Mouse (Mus musculus) heart, embryonic 14.5 days (tissue): Measurements from ENCODE around the gene Zswim4. TPM values are rescaled to one million over a fixed set of nuclear protein-coding genes. Genes with fewer than 3 reads are reported as not detected.
A peak's percentile ranks its signal among the peaks of the same experiment; 100 is the strongest.

Source experiments
- ATAC-seq: fragments of 200-750 bp; cut with Nextera tagmentation; 2 replicates; pipeline ENCODE4 v1.8.0; 2017; ENCODE audit warnings: low read depth, moderate TSS enrichment; ENCODE audit not compliant: insufficient number of reproducible peaks, insufficient read depth, low FRiP score
- H3K27ac ChIP-seq, 2 experiments: fragments of 200-500 bp in 1 of 2; fragments of 300-500 bp in 1 of 2; sonication (generic) in 1 of 2; replicated peaks in 1 of 2; 2 replicates each; pipeline ENCODE4 v1.5.1; 2012 to 2014; ENCODE audit warnings: low read depth in 2 of 2, low read length in 2 of 2, control low read depth in 1 of 2, mild to moderate bottlenecking in 1 of 2, mixed read lengths in 1 of 2; ENCODE audit not compliant: control insufficient read depth in 1 of 2, insufficient read depth in 1 of 2
- H3K27me3 ChIP-seq: fragments of 300-500 bp; sonication (generic); 2 replicates; pipeline ENCODE4 v1.6.1; 2014; ENCODE audit warnings: mild to moderate bottlenecking, low read length, control low read depth; ENCODE audit not compliant: control insufficient read depth, insufficient read depth
- H3K36me3 ChIP-seq: fragments of 300-500 bp; sonication (generic); 2 replicates; pipeline ENCODE4 v1.6.1; 2014; ENCODE audit warnings: mild to moderate bottlenecking, control low read depth, low read length, mixed read lengths; ENCODE audit not compliant: control insufficient read depth, insufficient read depth
- H3K4me1 ChIP-seq, 2 experiments: fragments of 200-500 bp in 1 of 2; fragments of 300-500 bp in 1 of 2; sonication (generic) in 1 of 2; 2 replicates each; pipeline ENCODE4 v1.6.1; 2012 to 2014; ENCODE audit warnings: low read length in 2 of 2, control low read depth in 1 of 2, mixed read lengths in 1 of 2; ENCODE audit not compliant: control insufficient read depth in 2 of 2, insufficient read depth in 2 of 2
- H3K4me2 ChIP-seq: fragments of 300-500 bp; sonication (generic); 2 replicates; pipeline ENCODE4 v1.6.1; 2014; ENCODE audit warnings: mild to moderate bottlenecking, low read length
- H3K4me3 ChIP-seq, 2 experiments: fragments of 200-500 bp in 1 of 2; fragments of 300-500 bp in 1 of 2; sonication (generic) in 1 of 2; 2 replicates each; pipeline ENCODE4 v1.5.1; 2012 to 2014; ENCODE audit warnings: low read length in 2 of 2, mild to moderate bottlenecking in 2 of 2, control low read depth in 1 of 2, low read depth in 1 of 2, moderate library complexity in 1 of 2; ENCODE audit not compliant: control insufficient read depth in 1 of 2, insufficient read depth in 1 of 2
- H3K9ac ChIP-seq: fragments of 300-500 bp; sonication (generic); 2 replicates; pipeline ENCODE4 v1.6.1; 2014; ENCODE audit warnings: mild to moderate bottlenecking, low read length
- H3K9me3 ChIP-seq: fragments of 300-500 bp; sonication (generic); 2 replicates; pipeline ENCODE4 v1.6.1; 2016; ENCODE audit warnings: low read length, control low read depth; ENCODE audit not compliant: control insufficient read depth
- WGBS: fragments of 180-500 bp; shearing (Covaris S2); extraction: QIAGEN DNeasy Blood & Tissue Kit; methylation state at CpG from one replicate; pipeline ENCODE4 v1.1.7; 2014; 5-methylcytosine and 5-hydroxymethylcytosine counted together
- polyA plus RNA-seq: library from polyadenylated mRNA; unstranded; fragments of >200 nt; fragmentation: Nextera tagmentation; extraction: Ambion mirVana; gene quantifications from 2 replicates; pipeline ENCODE4 v1.2.1, GENCODE M21; 2014

The Zswim4 gene
- polyA plus RNA-seq, 1 experiment from 2014 or later: 6.7 TPM

DNA sequence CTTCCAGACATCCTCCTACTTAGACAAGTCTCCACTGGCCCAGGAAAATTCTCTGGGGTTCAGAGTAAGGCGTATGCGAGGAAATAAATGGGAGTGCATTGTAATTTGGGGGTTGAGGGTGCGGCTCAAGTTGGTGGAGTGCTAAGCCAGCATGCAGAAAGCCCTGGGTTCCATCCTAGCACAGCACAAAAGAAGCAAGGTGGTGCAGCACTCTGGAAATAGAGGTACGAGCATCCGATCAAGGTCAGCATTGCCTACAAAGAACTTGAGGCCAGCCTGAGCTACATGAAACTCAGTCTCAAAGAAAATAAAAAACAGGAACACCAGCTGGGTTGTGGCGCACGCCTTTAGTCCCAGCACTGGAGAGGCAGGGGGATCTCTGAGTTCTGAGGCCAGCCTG lies 51.7 kb downstream of the Zswim4 start, which contains the start of gene Nanos3:
Nanos3 (minus strand) TSS at position 101 of the 400 bp plus-strand sequence.
- WGBS: 99% methylated on average over 7 of the region's 7 CpGs
- no peaks in the 10 kb centered on the region for H3K9me3 ChIP-seq
- H3K4me3 ChIP-seq: peak within 1 kb of the TSS; percentile 77 to 82
- peaks cover 20 to 35% of the 10 kb centered on the region in 2 experiments for H3K4me1 ChIP-seq
- no peak for ATAC-seq
- H3K36me3 ChIP-seq: no peaks in the 10 kb centered on the region
- peak within 1 kb of the TSS; percentile 97 for H3K9ac ChIP-seq
- peak within 1 kb of the TSS in 1 of 2 experiments; percentile 78; a peak in 1 of 4 replicates for H3K27ac ChIP-seq
- H3K4me2 ChIP-seq: peak within 1 kb of the TSS; percentile 92
- H3K27me3 ChIP-seq: no peaks in the 10 kb centered on the region

- Histone ChIP-seq H3K4me1 (peaks cover 25 to 43% of the 10 kb centered on the region in 2 experiments), H3K9me3 (no peaks in the 10 kb centered on the region), H3K27me3 (no peaks in the 10 kb centered on the region), H3K4me3 (peak overlapping the region; percentile 77 to 82), H3K27ac (peak overlapping the region; percentile 4 to 78; a peak in 3 of 4 replicates), H3K9ac (peak overlapping the region; percentile 97), H3K36me3 (no peaks in the 10 kb centered on the region), H3K4me2 (peak overlapping the region; percentile 92)
- no peak for ATAC-seq
- 19% methylated on average over 21 of the region's 21 CpGs for WGBS
Observed at GRCm38 (mm10) chr8:84184085-84185043, 52.5 kb downstream of the Zswim4 start.

DNA sequence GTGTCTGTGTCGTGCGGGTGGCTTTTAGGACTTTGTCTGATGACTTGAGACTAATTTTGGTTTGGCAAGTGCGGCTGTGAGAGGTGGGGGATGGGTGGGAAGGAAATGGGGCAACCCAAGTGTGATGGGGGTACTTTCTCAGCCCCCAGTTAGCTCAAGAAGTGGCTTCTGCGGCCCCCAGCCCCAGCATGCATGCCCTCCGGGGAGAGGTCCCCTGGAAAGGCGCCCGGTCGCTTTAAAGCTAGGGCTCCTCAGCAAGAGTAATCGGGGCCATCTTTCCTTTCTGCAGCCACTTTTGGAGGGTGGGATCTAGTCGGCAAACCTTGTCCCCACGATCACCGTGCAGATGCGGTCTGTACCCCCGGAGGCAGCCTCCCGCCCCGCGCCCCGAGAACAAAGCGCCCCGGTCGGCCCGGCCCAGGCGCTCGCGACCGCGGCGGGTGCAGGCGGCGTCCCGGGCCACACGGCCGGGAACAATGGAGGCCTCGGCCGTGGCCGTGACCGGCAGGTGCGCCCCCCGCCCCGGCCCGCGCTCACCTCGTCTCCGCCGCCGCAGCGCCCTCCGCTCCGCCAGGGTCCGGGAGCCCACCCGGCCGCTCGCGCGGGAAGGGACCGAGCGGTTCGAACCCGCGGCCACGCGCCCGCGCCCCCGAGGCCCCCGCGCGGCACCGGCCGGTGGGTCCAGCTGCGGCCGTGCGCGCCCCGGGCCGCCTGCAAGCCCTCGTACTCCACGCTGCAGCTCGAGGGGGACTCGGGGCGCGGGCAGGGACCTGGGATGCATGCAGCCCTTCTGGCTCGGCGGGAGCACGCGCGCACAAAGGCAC lies 53.4 kb downstream of the Zswim4 start:
- no peaks in the 10 kb centered on the region for H3K36me3 ChIP-seq
- peak overlapping the region; percentile 97 for H3K9ac ChIP-seq
- H3K4me1 ChIP-seq: peaks cover 25 to 52% of the 10 kb centered on the region in 2 experiments
- 1% methylated on average over 67 of the region's 87 CpGs for WGBS
- peak overlapping the region; percentile 4 to 78; a peak in 3 of 4 replicates for H3K27ac ChIP-seq
- peak overlapping the region; percentile 92 for H3K4me2 ChIP-seq
- H3K27me3 ChIP-seq: no peaks in the 10 kb centered on the region
- H3K9me3 ChIP-seq: no peaks in the 10 kb centered on the region
- no peak for ATAC-seq
- H3K4me3 ChIP-seq: peak overlapping the region; percentile 77 to 82

DNA sequence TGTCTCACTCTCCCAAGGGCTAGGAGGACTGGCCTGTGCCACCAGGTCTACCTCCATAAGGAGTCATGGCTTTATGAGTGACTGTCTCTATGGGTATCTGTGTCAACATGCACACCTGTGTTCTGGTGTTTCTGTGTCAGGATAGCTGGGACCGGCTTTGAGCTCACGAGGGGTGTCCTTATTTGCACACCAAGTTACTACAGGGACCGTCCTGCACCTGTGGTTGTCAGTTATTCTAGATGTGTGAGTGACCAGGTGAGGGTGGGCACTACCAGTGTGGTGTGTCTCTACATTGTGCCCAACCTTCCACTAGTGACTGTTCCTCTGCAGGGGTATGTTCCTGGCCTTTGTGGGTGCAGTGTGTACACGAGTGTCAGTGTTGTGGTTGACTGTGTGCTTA lies 54.0 kb downstream of the Zswim4 start:
- Histone ChIP-seq H3K4me1 (peaks cover 28 to 58% of the 10 kb centered on the region in 2 experiments), H3K9ac (peak overlapping the region; percentile 97), H3K27me3 (no peaks in the 10 kb centered on the region), H3K9me3 (no peaks in the 10 kb centered on the region), H3K36me3 (no peaks in the 10 kb centered on the region), H3K4me2 (peak overlapping the region; percentile 92), H3K4me3 (peak overlapping the region; percentile 77 to 82), H3K27ac (peak overlapping the region in 1 of 2 experiments; percentile 78; a peak in 1 of 4 replicates)
- 67% methylated on average over 4 of the region's 4 CpGs for WGBS
- no peak for ATAC-seq

GRCm38 (mm10) chr8:84180530-84181190 lies 56.2 kb downstream of the Zswim4 start:
- Histone ChIP-seq H3K9ac (peak overlapping the region; percentile 65), H3K36me3 (peaks cover 6% of the 10 kb centered on the region; the same call in 1 of the 2 replicates), H3K4me3 (peak overlapping the region; percentile 23 to 28; a peak in 2 of 4 replicates), H3K27ac (peak overlapping the region; percentile 69; a peak in 3 of 4 replicates), H3K27me3 (no peaks in the 10 kb centered on the region), H3K9me3 (no peaks in the 10 kb centered on the region), H3K4me2 (peak overlapping the region; percentile 61), H3K4me1 (peaks cover 22 to 56% of the 10 kb centered on the region in 2 experiments)
- ATAC-seq: peak; percentile 57
- 2% methylated on average over 16 of the region's 16 CpGs for WGBS

DNA sequence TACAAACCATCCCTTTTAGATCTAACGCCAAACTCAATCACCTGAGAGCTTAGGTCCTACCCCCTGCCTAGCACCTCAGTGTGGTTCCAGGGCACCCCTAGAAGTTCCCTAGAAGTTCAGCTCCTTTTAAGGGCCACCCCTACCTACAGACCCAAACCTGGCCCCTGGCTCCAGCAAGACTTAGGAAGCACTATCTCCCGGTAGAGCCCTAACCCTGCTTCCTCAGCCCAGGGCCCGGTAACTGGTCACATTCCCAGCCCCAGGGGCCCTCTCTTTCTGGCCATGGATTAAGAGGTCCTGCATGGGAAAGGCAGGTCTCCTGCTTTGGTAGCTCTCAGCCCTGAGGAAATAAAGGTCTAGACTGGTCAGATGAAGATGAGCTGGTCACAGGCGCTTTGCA lies 56.9 kb downstream of the Zswim4 start:
- Histone ChIP-seq H3K9me3 (no peaks in the 10 kb centered on the region), H3K27ac (peak overlapping the region in 1 of 2 experiments; percentile 69; a peak in 1 of 4 replicates), H3K4me3 (peak overlapping the region in 1 of 2 experiments; percentile 23; a peak in 1 of 4 replicates), H3K4me1 (peaks cover 22 to 56% of the 10 kb centered on the region in 2 experiments), H3K9ac (peak overlapping the region; percentile 65), H3K4me2 (peak overlapping the region; percentile 61), H3K36me3 (peaks cover 6% of the 10 kb centered on the region; the same call in 1 of the 2 replicates), H3K27me3 (no peaks in the 10 kb centered on the region)
- ATAC-seq: no peak
- 34% methylated on average over 4 of the region's 4 CpGs for WGBS
